Mouse (Mus musculus) intestine, postnatal 0 days (tissue): Measurements from ENCODE around the gene Iqcb1. TPM values are rescaled to one million over a fixed set of nuclear protein-coding genes. Genes with fewer than 3 reads are reported as not detected.

Experiments used
- ATAC-seq: fragments of 200-750 bp; cut with Nextera tagmentation; 2 replicates; pipeline ENCODE4 v1.8.0; 2017; ENCODE audit warnings: mild to moderate bottlenecking, moderate TSS enrichment, moderate library complexity
- H3K27ac ChIP-seq: fragments of 300-500 bp; sonication (generic); 2 replicates; pipeline ENCODE4 v1.5.1; 2014; ENCODE audit warnings: mild to moderate bottlenecking, low read depth, low read length, moderate library complexity
- H3K27me3 ChIP-seq: fragments of 300-500 bp; sonication (generic); replicated peaks from 2 replicates; pipeline ENCODE4 v1.6.1; 2014; ENCODE audit warnings: low read length, mixed read lengths; ENCODE audit not compliant: control insufficient read depth, insufficient read depth
- H3K36me3 ChIP-seq: fragments of 300-500 bp; sonication (generic); 2 replicates; pipeline ENCODE4 v1.6.1; 2014; ENCODE audit warnings: mild to moderate bottlenecking, moderate library complexity; ENCODE audit not compliant: control insufficient read depth, insufficient read depth
- H3K4me1 ChIP-seq: fragments of 300-500 bp; sonication (generic); replicated peaks from 2 replicates; pipeline ENCODE4 v1.6.1; 2014; ENCODE audit warnings: antibody characterized with exemption, low read length, mixed read lengths; ENCODE audit not compliant: control insufficient read depth, insufficient read depth
- H3K4me2 ChIP-seq: fragments of 300-500 bp; sonication (generic); replicated peaks from 2 replicates; pipeline ENCODE4 v1.6.1; 2014; ENCODE audit warnings: low read depth, mild to moderate bottlenecking, moderate library complexity
- H3K4me3 ChIP-seq: fragments of 300-500 bp; sonication (generic); 2 replicates; pipeline ENCODE4 v1.5.1; 2014; ENCODE audit warnings: low read depth, low read length
- H3K9ac ChIP-seq: fragments of 300-500 bp; sonication (generic); 2 replicates; pipeline ENCODE4 v1.6.1; 2014; ENCODE audit warnings: mild to moderate bottlenecking, low read depth, low read length
- H3K9me3 ChIP-seq: fragments of 300-500 bp; sonication (generic); 2 replicates; pipeline ENCODE4 v1.6.1; 2016; ENCODE audit warnings: mixed run types; ENCODE audit not compliant: control insufficient read depth
- CTCF ChIP-seq: sonication (generic); IDR thresholded peaks from 2 replicates; pipeline ENCODE4 v1.5.1; 2016; ENCODE audit warnings: low read depth, mild to moderate bottlenecking, control low read depth, antibody characterized with exemption, moderate library complexity
- WGBS: fragments of 180-500 bp; shearing (Covaris S2); extraction: QIAGEN DNeasy Blood & Tissue Kit; methylation state at CpG from one replicate; pipeline ENCODE4 v1.1.7; 2014; 5-methylcytosine and 5-hydroxymethylcytosine counted together
- polyA plus RNA-seq: library from polyadenylated mRNA; unstranded; fragments of >200 nt; fragmentation: Nextera tagmentation; extraction: Ambion mirVana; gene quantifications from 2 replicates; pipeline ENCODE4 v1.2.1, GENCODE M21; 2015

Iqcb1 gene
- polyA plus RNA-seq, 1 experiment from 2014 or later, result 7.8 TPM

DNA sequence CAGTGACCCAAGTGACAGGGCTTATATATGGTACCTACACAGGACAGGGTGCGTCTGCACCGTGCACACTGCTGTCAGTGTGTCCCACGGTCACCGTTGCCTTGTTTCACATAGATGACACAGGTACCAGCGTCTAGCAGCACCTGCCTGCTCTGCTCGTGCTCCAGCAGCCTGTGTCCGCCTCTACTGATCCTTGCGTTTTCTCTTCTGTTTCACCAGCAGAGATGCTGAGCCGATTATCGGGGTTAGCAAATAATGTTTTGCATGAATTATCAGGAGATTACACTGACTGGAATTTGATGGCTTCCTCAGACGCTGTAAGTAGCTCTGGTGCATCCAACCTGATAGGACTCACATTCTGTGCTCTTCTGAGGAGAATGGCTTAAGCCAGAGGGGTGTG is 57.7 kb downstream of the Iqcb1 start:
- ATAC-seq, result no peak
- no peak overlapping the region for H3K4me3 ChIP-seq
- no peaks in the 10 kb centered on the region for H3K9me3 ChIP-seq
- H3K9ac ChIP-seq, result no peak overlapping the region
- no peak for TF ChIP-seq CTCF
- no peaks in the 10 kb centered on the region; the same call in 1 of the 2 replicates for H3K4me1 ChIP-seq
- H3K36me3 ChIP-seq, result peaks cover 39% of the 10 kb centered on the region
- WGBS, result 91% methylated on average over 11 of the region's 11 CpGs
- no peak overlapping the region for H3K27ac ChIP-seq
- no peak overlapping the region for H3K4me2 ChIP-seq
- H3K27me3 ChIP-seq, result no peaks in the 10 kb centered on the region

DNA sequence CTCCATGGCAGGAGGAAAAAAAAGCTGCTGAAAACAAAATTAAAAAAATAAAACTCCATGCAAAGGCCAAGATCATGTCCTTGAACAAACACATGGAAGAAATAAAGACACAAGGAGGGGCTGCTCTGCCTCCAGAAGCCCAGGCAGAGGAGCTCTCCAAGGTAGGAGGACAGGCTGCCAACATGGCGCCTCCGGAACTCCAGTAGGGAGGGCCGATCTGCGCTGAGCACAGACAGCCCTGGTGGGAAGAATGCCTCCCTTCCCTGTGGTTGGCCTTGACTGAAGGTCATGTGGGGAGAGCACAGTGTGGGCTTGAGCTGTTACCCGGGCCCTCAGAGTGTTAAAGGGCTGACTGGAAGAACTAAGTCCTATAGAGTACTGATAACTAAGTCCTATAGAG is 59.4 kb downstream of the Iqcb1 start:
- H3K27ac ChIP-seq, result no peak overlapping the region
- no peak overlapping the region for H3K4me3 ChIP-seq
- H3K36me3 ChIP-seq, result peaks cover 50% of the 10 kb centered on the region
- no peak for ATAC-seq
- WGBS, result 85% methylated on average over 5 of the region's 5 CpGs
- no peaks in the 10 kb centered on the region for H3K27me3 ChIP-seq
- H3K4me2 ChIP-seq, result no peak overlapping the region
- H3K9ac ChIP-seq, result no peak overlapping the region
- H3K9me3 ChIP-seq, result no peaks in the 10 kb centered on the region
- no peaks in the 10 kb centered on the region for H3K4me1 ChIP-seq
- no peak for TF ChIP-seq CTCF

DNA sequence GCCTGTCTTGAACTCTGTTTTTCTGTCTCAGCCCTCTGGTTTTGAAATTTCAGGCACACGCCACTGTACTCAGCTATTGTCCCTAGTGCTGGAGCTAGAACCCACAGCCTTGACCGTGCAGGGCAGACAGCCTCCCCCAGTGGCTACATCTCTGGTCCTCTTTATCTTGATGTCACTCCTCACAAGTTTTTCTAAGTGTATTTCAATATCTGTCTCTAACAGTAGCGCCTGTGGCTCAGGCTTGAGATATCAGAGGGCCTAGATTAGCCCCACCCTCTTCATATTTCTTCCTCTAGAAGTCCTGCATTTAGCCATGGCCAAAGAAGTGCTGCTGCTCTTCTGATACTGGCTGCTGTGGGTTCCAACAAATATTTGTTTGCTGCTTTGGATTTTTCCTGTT is 62.4 kb downstream of the Iqcb1 start:
- H3K4me2 ChIP-seq, result no peak overlapping the region
- 90% methylated on average over 3 of the region's 3 CpGs for WGBS
- peaks cover 75% of the 10 kb centered on the region for H3K36me3 ChIP-seq
- no peak for ATAC-seq
- no peak for TF ChIP-seq CTCF
- H3K4me1 ChIP-seq, result no peaks in the 10 kb centered on the region
- no peak overlapping the region for H3K27ac ChIP-seq
- H3K9me3 ChIP-seq, result no peaks in the 10 kb centered on the region
- H3K4me3 ChIP-seq, result no peak overlapping the region
- no peak overlapping the region for H3K9ac ChIP-seq
- no peaks in the 10 kb centered on the region for H3K27me3 ChIP-seq

DNA sequence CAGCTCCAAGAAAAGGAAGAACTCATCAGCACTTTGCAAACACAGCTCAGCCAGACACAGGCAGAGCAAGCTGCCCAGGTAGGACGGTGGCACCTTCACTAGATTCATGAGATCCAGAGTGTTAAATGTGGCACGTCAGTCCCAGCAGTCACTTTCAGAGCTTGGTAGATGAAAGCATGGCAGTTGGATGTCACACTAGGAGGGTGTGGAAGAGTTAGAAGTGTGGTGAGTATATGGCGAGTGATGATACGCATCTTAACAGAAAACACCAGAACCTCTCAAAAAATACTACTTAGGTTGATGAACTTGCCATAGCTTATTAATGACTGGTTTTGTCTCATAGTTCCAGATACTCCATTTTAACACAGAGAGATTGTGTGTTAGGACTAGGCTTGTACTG is 63.2 kb downstream of the Iqcb1 start:
- Histone ChIP-seq H3K4me1 (no peaks in the 10 kb centered on the region), H3K4me2 (no peak overlapping the region), H3K27ac (no peak overlapping the region), H3K27me3 (no peaks in the 10 kb centered on the region), H3K36me3 (peaks cover 76% of the 10 kb centered on the region), H3K9ac (no peak overlapping the region), H3K4me3 (no peak overlapping the region), H3K9me3 (no peaks in the 10 kb centered on the region)
- no peak for TF ChIP-seq CTCF
- no peak for ATAC-seq
- WGBS, result 98% methylated on average over 4 of the region's 4 CpGs

DNA sequence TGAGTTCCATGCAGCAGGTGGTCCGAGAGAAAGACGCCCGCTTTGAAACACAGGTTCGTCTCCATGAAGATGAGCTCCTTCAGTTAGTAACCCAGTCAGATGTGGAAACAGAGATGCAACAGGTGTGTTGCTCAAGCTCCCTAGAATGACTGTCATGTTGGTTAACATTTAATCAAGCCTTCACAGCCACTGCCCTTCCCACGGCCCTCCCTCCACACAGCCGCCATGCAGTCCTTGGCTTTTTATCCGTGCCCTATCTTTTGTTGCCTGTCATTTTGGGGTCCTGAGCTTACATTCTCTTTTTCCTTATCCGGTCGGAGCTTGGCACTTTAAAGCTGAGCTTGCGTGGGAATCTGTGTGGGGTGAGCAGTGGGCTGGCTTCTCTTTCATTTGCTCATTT is 65.1 kb downstream of the Iqcb1 start:
- no peaks in the 10 kb centered on the region for H3K9me3 ChIP-seq
- H3K27ac ChIP-seq, result no peak overlapping the region
- H3K4me3 ChIP-seq, result no peak overlapping the region
- H3K9ac ChIP-seq, result no peak overlapping the region
- no peaks in the 10 kb centered on the region for H3K27me3 ChIP-seq
- H3K4me1 ChIP-seq, result no peaks in the 10 kb centered on the region
- 82% methylated on average over 10 of the region's 10 CpGs for WGBS
- H3K36me3 ChIP-seq, result peaks cover 79% of the 10 kb centered on the region
- no peak for ATAC-seq
- no peak for TF ChIP-seq CTCF
- no peak overlapping the region for H3K4me2 ChIP-seq

DNA sequence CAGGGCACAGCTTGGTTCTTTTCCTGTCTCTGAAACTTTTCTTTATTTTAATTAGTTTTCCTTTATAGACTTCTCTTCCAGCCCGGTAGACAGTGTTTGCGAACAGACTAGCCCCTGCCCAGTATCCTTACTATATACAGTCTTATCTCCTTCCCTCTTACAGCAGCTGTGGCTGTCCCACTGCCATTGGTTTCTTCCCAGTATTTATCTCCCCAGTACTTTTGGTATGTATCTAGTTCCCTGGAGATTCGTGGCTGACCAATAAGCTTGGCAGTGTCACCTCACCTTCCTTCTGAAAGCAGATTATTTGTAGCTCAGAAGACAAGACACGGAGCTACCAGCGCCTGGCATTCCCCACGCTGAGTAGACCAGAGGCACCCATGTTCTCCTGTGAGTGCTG is 68.5 kb downstream of the Iqcb1 start:
- Histone ChIP-seq H3K9ac (no peak overlapping the region), H3K4me1 (no peaks in the 10 kb centered on the region), H3K27me3 (no peaks in the 10 kb centered on the region), H3K36me3 (peaks cover 80% of the 10 kb centered on the region), H3K4me2 (no peak overlapping the region), H3K4me3 (no peak overlapping the region), H3K27ac (no peak overlapping the region), H3K9me3 (no peaks in the 10 kb centered on the region)
- WGBS, result 91% methylated on average over 6 of the region's 6 CpGs
- no peak for ATAC-seq
- TF ChIP-seq CTCF, result no peak

DNA sequence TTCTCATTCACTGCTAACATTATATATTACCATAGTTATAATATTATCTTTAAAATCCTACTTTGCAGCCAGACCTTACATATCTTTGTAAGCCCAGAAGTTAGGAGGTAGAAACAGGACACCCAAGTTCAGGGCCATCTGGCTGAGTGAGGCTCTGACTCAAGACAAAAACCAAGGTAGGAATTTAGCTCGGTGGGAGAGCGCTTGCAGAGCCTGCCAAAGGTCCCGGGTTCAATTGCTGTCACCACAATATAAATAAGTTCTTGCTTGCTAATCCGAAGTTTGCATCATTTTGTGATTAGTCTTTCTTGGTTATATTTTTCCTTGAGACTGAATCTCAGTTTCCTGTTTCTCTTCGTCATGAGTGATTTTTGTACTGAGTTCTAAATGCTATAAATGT is 75.0 kb downstream of the Iqcb1 start:
- Histone ChIP-seq H3K4me1 (no peaks in the 10 kb centered on the region), H3K4me3 (no peak overlapping the region), H3K36me3 (peaks cover 62% of the 10 kb centered on the region), H3K27me3 (no peaks in the 10 kb centered on the region), H3K27ac (no peak overlapping the region), H3K9me3 (no peaks in the 10 kb centered on the region), H3K4me2 (no peak overlapping the region), H3K9ac (no peak overlapping the region)
- 92% methylated on average over 5 of the region's 5 CpGs for WGBS
- no peak for ATAC-seq
- no peak for TF ChIP-seq CTCF
